Mouse (Mus musculus) right cerebral cortex, postnatal 14 days (tissue): ENCODE measurements at regions not wholly inside any gene's neighbourhood (a gene's known extent, or its start where the extent isn't known, plus 50 kb on each side); places are given as distances from the start of the nearest gene placed in this dataset.

Experiments used
- DNase-seq: peaks from one replicate; pipeline ENCODE4 v3.0.0; 2022

DNA sequence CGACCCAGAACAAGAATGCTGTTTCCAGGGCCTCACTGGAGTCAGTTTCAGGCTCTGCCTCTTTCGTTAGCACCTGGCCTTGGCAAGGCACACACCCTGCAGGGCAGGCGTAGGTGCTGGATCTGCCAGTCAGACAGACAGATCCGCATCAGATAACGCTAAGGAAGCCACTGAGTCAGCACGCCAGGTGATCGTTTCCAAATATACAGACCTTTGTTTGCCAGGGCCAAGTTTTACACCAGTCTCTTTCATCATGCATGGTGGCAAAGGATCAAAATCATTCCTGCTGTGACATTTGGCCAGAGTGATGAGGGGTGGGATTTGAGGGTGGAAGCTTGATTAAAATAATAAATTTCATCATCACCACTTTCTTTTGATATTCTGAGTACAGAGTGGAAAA, 411.0 kb downstream of the Ofcc1 start:
- DNase-seq: no peak

DNA sequence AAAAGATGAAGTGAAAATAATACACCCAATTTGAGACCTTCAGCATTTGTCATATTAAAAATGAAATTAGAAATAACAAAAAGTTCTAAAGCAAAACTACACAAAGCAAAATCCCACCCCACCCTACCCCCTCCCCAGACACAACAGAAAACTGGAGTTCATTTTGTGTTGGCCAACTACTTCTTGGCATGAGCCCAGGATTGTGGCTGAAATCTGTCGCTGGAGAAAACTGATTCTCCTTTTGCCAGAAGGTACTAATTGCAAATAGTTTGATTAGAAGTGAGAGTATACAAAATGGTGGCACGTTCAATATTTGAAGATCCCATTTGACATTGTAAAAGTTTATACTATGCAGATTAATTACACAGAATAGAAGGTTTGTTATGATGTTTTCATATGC, 426.0 kb downstream of the Ofcc1 start:
- DNase-seq: no peak

- no peak for DNase-seq
These were observed 429.8 kb downstream of the Ofcc1 start for GRCm38 (mm10) chr13:39931487-39931886.

- no peak for DNase-seq
These were observed 432.7 kb downstream of the Ofcc1 start for GRCm38 (mm10) chr13:39928573-39928972.

DNA sequence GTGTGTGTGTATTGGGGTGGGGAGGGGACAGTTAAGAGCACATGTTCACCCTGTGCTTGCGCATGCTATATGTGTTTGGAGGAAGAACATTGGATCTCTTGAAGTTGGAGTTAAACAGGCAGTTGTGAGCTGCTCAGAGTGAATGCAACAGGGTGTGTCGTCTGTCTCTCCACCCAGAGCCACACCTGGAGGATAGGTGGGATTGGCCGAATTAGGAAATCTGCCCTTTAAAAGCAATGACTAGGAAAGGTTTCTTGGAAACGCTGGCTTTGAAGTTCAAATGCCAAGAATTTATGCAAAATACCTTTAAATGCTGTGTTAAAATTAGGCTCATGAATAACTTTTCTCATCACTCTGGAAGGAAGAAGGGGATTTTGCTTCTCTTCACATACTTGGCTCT, 436.9 kb downstream of the Ofcc1 start:
- DNase-seq: no peak

DNA sequence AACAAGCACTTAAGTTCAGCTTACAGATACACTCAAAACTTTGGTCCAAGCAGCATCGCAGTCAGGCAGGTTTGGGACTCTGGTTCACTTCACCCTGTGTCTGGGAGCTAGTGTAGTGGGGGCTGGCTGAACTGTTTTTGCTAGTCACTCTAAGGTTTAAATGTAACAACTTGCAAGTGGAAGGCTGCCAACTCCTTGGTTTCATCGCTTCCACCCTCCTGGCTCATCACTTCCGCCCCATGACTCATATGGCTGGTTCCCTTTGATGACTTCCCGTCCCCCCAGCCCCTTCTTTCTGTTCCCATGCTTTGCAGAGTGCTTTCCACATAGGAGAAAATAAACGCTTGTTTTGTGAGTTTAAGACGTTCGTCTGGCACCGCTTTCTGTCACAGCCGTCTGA, 438.1 kb downstream of the Ofcc1 start:
- DNase-seq: peak; percentile 25

DNA sequence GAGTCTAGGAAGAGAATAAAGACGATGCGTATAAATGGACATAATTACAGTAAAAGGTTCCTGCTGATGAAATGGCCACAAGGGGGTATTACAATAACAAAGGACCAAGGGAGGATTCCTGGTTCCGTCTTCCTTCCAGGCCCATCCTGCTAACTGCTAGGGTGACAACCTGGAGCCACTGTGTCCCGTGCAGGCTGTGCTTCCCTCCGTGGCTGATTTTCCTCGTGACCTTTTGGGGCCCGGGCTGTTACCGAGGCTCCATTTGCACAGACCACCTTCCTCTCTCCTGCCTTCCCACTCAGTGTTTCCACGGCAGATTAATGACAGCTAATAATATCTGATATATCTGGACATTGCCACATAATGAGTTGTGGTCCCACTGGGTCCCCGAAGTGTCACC, 453.5 kb downstream of the Ofcc1 start:
- no peak for DNase-seq

- DNase-seq: peak; percentile 10
These were observed 457.0 kb downstream of the Ofcc1 start for GRCm38 (mm10) chr13:39904264-39904663.

DNA sequence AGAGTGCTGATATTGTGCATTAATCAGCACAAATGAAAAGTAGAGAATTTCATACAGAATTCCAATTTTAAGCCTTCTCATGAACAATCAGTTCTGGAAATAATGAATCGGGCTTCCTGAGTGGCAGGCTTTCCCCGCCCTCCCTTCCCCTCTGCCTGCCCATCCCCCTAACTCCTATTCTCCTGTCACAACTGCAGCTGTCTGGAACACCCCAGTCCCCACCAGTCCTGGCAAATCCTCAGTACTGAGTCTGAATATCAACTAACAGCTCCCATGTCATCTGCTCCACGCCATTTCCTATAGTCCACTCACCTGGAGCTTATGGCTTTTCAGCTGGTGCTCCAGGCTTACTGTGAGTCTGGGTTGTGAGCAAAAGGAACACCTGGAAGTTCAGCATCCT, 457.9 kb downstream of the Ofcc1 start:
- no peak for DNase-seq

- no peak for DNase-seq
These were observed 461.9 kb downstream of the Ofcc1 start for GRCm38 (mm10) chr13:39899332-39899731.

DNA sequence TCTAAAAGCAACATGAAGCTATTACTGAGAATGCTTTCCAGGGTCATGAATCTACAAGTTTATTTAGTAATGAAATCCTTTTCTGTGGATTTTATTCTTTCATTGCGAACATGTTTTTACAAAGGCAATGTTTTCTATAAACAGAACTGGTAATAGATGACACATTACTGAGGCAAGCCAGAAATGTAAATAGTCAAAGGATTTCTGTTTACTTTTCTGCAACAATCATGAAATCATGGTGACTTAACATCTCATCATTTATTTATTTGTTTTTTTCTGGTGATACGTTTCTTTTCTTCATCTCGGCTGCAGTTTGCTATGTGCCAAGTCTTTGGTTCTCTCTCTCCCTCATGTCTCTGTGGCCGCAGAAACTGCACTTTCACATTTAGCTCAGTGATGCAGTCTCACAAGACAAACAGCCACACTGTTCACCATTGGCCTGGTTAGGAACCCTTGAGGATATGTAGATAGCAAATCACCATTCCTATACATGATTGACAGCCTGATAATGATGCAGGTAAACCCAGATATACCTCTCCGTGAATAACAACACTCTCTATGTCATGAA, 462.8 kb downstream of the Ofcc1 start:
- no peak for DNase-seq

- DNase-seq: no peak
These were observed 467.1 kb downstream of the Ofcc1 start for GRCm38 (mm10) chr13:39894159-39894558.

DNA sequence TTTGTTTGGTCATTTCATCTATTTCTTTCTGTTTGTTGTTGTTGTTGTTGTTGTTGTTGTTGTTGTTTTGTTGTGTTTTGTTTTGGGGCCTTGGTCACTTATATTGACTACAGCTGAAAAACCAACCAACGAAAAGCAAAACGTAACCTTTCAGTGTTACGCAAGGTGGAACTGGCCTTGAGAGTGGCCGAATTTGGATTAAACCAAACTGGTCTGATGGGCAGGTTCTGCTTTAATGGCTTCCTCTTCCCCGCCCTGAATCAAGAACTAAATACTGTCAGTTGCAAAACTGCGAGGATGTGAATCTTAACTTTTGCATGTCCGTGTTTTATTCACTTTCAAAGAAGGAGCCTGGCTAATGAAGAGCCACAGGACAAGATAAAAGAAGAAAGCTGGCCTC, 480.2 kb downstream of the Ofcc1 start:
- no peak for DNase-seq

- DNase-seq: no peak
These were observed 481.1 kb downstream of the Ofcc1 start for GRCm38 (mm10) chr13:39880136-39880535.

DNA sequence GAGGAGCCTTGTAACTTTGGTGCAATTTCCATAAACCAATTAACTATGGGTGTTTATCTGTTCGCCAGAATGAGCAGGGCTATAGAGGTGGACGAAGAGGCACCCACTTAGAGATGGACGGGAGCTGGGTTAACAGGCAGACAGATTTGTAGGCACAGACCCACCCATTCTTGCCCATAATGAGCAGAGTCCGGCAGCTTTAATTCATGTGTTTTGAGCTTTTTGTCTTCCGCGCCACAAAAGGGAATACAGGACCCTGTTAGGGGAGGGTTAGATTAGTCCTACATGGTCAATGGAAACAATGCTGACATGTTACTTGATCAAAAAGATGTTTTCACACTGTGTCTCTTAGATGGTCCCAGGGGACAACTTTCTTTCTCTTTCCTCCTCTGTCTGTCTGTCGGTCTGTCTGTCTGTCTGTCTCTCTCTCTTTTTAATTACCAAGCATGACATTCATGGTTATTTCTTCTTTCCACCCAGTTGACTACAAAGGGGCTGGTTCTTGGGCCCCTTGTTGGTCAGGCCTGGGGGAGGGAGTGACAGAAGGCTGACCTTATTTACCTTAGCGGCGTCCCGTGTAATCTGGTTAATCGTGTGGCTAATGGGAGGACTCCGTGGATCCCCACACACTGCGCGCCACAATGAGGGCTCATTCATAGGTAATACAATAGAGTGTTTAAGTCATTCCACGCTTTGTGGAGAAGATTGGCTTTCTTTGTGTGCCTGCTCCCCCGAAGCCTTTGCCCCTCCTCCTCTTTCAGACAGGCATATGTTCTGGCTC, 483.7 kb downstream of the Ofcc1 start:
- DNase-seq: no peak

DNA sequence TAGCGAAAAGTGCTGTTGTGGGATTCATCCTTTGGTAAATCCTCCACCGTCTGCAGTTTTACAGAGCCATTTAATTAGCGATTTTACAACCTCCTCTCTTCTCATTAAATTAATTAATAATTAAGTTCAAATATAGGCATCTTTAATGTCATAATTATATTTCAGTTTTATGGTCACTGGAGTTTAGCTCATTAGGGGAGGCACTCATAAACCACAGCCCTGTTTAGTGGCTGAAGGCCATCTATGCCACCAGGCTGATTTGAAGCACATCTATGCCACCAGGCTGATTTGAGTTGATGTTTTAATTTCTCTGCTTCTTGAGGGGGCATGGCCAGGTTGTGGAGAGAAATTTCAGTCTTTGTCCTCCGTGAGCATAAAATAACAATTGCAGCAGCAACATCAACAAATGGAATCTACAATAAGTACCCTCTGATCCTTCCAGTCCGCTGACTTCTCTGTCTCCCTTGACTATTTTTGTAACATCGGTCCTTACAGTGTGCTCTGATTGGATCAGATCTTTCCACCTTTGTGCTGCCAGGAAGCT, 508.9 kb downstream of the Ofcc1 start:
- no peak for DNase-seq

GRCm38 (mm10) chr13:39849391-39849790, 511.9 kb downstream of the Ofcc1 start:
- no peak for DNase-seq

GRCm38 (mm10) chr13:39836053-39836584, 525.1 kb downstream of the Ofcc1 start:
- DNase-seq: no peak

DNA sequence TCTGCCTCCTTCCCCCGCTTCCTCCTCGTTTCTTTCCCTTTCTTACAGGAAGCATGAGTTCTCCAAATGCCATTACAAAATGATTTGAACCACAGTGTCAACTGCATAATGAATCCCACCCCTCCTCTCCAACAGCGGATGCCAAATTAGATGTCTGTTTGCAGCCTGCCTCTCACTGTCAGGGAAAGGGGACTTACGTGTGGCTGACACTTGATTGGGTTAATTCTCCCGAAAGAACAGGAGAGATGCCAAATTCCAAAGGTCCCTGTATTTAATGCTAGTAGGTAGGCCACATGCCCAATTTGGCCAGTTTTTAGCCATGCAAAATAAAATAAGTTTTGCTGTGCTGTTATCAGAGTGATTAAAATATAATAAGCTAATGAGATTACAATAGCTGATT, 525.9 kb downstream of the Ofcc1 start:
- DNase-seq: no peak

DNA sequence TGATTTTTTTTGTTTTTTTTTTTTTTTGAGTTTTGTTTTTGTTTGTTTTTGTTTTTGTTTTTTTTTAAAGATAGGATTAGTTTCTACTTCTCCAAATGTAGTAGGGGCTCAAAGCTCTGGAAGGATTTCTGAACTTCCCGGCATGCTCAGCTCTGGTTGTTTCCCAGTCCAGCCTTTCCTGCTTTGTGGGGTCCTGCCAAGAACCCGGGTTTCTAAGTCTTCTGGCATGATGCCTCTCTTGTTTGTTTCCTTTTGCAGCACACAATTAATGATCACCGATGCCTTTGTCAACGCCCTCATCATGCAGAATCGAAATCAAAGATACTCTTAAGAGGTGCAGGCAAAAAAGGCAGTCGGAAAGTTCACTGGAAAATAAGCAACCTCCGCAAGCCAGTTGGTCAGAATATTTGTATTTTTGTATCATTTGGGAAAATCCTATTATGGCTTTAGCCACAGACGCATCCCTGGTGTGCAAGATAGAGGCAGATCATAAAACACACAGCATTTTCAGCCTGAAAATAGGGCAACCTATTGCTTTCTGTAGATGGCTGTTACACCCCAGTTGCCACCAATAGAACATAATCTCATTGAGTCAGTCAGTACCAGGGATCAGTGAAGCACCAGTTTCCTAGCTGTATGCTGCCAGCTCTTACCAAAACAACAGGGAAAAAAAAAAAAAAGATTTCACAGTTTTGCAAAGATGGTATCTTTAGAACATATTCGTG, 526.6 kb downstream of the Ofcc1 start:
- DNase-seq: no peak

DNA sequence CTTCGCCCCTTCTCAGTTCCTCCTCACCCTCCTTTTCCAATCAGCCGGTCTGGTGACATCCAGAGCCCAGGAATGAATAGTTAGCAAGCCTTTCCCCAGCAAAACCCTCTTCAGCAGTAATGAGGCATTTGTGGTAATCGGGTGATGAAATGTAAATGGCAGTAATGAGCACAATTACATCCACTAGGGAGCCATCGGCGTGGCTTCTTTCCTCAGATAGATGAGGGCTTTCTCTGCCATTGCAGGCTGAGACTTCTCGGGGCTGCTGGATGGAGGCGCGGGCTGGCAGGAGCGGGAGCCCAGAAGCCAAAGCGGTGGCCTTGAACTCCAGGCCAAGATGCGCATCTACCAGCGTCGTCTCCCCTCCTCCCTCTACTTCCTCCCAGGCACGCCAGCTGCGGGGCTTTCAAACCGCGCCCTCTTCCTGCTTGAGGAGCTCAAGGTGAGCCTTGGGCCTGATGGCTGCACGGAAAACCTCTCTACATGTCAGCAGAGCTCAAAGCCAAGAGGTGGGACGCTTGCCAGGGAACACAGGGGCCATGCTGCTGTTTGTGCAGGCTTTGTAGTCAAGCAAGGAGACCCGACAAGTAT, 537.2 kb downstream of the Ofcc1 start:
- peak; percentile 17 for DNase-seq

GRCm38 (mm10) chr13:39823346-39823954, 537.8 kb downstream of the Ofcc1 start:
- DNase-seq: peak; percentile 21

DNA sequence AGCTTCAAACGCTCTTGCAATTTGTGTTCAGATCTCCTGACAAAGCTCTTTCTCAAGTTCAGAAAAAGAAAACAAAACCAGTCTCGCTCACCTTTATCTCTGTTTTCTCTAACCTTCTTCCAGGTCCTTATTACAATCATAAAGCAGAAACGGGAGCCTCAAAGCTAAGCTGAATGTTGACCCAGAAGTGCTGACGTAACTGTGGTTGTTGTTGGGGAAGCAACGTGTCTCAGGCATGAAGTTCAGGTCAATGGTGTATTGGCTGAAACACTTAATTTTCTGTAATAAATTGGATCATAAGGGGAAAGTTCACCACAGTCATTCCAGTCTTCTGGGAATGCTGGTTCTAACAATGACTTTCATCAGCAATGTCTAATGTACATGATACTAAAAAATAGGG, 586.7 kb downstream of the Ofcc1 start:
- DNase-seq: no peak
